Mouse (Mus musculus) gastrocnemius, postnatal 4 days (tissue): ENCODE measurements at regions not wholly inside any gene's neighbourhood (a gene's known extent, or its start where the extent isn't known, plus 50 kb on each side); places are given as distances from the start of the nearest gene placed in this dataset.

Experiments
- DNase-seq, 2 experiments: peaks; one replicate each; pipeline ENCODE4 v3.0.0; 2021 to 2022; ENCODE audit warnings: low spot score in 2 of 2, mixed read lengths in 2 of 2

GRCm38 (mm10) chr3:130887540-130888312 is 157.5 kb upstream of the Rpl34 start:
- DNase-seq, result no peak

DNA sequence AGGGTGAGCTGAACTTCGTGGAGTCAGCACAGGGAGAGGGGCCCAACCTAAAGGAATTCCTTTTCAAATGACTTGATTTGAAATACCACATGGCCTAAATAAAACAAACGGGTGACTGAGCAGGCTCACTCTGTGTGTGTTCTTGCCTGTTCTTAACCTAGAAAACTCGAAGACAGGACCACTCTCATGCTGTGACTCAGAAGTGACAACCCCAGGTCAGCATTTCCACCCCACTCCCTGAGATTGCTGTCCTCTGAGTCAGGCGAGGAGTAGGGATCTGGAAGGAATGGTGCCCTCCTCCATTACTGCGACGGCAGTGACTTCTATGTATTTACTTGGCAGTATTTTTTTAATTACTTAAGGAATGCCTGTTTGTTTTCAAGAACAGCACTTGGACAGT is 155.8 kb upstream of the Rpl34 start:
- no peak for DNase-seq

DNA sequence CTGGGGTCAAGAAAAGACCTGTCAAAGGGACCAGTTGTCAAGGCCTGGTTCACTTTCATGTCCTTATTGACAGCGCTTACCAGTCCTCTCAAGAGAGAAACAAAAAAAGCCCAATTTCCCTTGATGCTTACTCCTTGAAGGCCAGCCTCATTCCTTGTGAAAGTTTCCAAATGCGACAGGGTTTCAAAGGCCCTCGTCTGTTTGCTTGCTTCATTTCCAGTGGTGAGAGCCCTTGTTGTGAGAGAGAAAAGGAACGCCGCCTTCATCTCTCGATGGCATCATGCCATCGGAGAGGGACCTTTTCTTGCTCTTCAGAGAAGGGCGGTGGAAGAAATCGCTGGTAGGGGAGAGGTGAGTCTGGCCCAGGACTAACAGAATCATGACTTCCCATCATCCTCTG is 154.2 kb upstream of the Rpl34 start:
- no peak for DNase-seq

GRCm38 (mm10) chr3:130883928-130884327 is 153.7 kb upstream of the Rpl34 start:
- DNase-seq, result no peak

DNA sequence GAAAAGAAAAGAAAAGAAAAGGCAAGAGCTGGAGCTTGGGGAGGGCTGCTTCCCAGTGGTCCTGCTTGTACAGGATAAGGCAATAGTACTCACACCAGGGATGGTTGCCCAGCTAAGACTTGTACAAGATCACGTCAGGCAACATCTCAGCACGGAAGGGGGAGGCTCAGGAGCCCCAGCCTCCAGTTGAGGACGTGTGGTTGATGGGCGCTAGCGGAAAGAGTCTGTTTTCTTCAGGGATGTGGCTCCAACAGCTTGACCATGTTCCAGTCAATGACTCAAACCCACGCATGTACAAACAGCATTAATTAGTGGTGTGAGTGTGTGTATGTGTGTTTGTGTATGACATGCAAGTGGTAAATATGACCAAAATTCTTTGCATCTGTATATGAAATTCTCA is 153.1 kb upstream of the Rpl34 start:
- DNase-seq, result no peak

- DNase-seq, result no peak
Observed at GRCm38 (mm10) chr3:130880482-130880881, 150.3 kb upstream of the Rpl34 start.

GRCm38 (mm10) chr3:130879463-130879862 is 149.3 kb upstream of the Rpl34 start:
- DNase-seq, result no peak

GRCm38 (mm10) chr3:130878834-130879233 is 148.6 kb upstream of the Rpl34 start:
- DNase-seq, result no peak

DNA sequence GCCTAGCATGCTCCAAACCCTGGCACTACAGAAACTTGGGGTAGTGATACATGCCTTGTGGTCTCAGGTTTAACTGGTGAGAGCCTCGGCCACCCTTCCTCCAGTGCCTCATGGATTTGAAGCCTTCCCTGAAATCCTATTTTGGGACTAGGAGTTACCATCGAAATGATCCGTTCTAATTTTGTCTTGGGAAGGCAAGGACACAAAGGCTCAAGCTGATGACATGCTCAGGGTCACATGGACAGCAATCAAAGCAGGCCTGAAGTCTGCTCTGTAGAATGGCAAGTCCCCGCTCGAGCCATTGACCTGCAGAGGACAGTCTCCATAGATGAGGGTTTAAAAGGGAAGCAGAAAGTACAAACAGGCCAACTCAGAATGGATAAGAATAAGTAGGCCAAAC is 147.8 kb upstream of the Rpl34 start:
- no peak for DNase-seq

DNA sequence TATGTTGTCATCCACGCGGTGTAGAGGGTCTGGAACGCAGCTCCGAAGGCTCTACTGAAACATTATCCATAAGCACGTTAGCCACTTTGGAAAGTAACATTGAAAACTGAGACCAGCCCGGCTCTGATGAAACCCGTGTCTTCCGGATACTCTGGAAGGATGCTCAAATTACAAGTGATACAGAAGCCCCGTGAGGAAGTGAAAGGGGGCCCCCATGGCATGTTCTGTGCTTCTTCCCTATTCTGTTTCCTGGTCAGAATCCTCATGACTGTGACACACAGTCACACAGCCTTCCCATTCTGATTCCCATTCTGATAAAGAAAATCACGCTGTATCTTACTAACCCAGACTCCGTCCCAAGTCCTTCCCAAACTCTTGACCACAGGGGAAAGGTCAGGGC is 143.5 kb upstream of the Rpl34 start:
- DNase-seq, result no peak

- DNase-seq, result no peak
Observed at GRCm38 (mm10) chr3:130866952-130867632, 136.9 kb upstream of the Rpl34 start.

DNA sequence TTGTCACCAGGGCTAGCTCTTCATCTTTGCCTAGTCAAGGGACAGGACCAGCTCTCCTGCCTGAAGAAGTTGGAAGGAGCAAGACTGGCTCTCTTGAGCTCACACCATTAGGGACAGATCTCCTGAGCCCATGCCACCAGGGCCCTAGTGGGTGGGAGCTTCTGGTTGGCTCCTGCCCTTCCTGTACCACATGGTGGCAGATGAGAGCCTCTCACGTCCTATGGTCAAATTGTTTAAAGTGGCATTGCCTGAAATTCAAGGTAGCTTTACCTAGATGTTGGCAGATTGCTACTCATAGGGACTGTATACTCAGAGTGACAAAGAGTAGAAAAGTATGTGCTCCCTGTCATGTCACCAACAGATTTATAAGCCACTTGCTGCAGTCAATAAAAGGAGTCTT is 134.6 kb upstream of the Rpl34 start:
- no peak for DNase-seq

DNA sequence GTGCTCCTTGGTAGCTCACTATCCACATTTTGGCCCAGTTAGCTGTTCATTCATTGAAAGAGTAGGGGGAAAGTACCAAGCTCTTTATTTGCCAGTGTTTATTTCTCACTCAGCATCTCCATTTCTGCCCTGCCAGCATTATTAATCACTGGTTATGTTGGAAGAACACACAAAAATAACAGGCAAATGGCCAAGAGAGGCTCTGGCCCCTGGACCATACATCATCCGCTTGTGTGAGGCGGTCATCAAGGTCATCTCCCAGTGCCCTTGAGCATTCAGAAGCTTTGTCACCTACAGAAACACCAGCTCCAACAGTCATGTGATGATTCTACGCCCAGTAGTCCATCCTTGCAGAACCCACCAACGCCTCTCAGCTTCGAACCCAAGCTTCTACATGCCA is 133.2 kb upstream of the Rpl34 start:
- no peak for DNase-seq

GRCm38 (mm10) chr3:130860315-130860714 is 130.1 kb upstream of the Rpl34 start:
- no peak for DNase-seq

DNA sequence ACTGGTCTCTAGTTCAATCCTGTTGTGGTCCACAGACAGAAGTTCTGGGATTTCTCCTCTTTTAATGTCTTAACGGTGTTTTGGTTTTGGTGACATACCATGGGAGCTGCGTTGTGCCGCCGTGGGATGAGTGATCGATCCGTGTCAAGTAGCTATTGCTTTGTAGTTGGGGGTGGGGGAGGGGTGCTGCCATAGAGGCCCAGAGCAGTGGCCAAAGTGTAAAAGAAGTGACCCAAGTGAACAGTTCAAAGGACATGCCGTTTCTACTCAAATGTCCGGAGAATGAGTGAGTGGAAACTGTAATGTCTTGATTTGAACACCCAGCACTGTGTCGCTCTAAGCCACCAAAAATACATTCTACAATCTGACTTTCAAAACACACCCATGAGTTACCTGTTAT is 123.7 kb upstream of the Rpl34 start:
- DNase-seq, result no peak

DNA sequence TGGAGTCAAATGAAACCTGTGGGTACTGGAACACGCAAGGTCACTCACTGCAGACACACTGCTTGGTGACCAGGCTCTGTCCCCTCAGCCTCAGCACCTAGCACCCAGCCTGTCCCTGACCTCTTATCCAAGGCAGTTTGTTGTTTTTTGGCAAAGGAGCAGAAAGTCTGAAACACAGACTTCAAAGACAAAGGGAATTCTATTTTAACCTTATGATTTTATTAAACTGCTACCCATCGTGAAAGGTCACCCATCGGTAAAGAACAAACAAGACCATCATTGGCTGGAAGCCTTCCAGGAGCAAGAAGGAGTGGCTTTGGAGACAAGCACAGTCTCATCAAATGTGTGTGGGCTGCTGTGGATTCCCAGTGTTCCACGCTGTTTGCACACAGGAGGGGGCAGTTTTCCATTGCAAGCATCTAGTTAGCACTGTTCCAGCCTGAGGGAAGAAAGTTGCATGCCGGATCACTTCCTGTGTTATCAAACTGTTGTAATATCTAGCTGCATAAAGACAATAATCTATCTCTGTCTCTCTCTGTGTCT is 120.6 kb upstream of the Rpl34 start:
- DNase-seq, result no peak

DNA sequence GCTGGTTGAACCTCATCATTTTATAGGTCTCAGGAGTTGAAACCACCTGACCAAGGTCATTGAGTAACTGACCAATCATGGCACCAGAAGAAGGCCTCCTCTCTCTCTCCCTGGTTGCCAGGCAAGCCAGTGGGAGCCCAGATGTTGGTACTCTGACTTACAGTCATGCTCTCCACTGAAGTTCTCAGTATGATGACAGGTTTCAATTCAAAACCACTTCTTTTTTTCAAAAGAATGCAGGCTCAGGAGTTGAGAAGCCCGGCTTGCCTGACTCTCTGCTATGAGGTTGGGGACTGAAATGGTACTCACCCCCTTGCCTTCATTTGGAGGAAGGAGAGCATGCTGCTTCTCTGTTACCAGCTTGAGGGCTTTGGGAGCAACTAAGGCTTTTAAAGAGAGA is 111.6 kb upstream of the Rpl34 start:
- DNase-seq, result no peak

DNA sequence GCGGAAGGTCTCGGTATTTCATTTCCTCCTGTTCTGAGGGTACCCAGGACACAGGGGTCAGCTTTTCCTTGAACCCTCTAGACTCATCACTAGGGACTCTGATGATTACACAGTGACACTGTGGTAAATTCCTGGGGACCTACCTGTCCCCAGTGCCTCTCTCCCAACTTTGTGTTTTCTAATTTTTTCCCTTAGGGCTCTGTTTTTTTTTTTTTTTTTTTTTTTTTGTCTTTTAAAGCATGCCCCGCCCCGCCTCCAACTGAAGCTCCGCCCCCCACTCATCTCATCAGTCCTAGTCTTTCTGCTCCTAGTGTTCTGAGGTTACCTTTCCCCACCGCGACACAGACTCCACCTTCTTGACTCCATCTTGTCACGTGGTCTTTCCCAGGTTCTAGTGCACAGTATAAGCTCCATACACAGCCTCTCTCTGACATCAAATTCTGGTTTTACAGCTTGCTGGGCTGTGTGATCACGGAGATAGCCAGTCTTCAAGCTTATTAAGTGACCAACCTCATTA is 109.8 kb upstream of the Rpl34 start:
- no peak for DNase-seq

DNA sequence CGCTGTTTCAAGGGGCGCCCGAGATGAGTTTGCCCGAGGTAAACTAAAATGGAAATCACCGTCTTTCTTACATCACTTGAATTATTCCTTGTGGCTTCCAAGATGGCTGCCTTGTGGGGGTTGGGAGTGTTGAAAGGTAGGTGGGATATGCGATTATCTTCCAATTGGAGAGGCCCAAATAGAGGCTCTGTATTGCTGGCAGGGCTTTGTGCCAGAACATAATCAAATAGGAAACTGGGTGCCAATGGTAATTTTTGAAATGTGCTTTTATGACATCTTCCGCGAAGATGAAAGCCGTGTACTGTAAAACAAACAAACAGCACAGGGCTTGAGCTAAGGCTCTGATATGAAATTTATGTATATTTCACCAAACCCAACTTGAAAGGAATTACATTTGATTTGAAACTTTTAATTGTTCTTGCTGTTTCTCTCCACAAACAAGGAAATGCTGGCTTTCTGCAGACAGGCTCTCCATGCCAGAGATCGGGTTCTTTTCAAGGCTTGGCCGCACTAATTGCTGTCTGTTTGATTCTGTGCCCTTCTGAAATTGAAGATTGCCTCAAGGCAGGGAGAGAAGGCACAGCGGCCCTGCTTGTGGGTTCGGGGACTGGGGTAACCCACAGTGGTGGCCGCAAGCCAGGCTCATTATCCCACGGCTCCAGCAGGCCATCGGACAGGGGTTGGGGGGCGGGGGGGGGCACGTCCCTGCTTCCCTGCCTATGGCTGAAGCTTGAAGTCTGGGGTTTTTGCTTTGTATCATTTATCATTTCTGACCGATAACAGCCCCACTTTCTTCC is 108.6 kb upstream of the Rpl34 start:
- DNase-seq, result no peak

GRCm38 (mm10) chr3:130833722-130834121 is 103.5 kb upstream of the Rpl34 start:
- DNase-seq, result no peak

- DNase-seq, result no peak
Observed at GRCm38 (mm10) chr3:130833082-130833481, 102.9 kb upstream of the Rpl34 start.

DNA sequence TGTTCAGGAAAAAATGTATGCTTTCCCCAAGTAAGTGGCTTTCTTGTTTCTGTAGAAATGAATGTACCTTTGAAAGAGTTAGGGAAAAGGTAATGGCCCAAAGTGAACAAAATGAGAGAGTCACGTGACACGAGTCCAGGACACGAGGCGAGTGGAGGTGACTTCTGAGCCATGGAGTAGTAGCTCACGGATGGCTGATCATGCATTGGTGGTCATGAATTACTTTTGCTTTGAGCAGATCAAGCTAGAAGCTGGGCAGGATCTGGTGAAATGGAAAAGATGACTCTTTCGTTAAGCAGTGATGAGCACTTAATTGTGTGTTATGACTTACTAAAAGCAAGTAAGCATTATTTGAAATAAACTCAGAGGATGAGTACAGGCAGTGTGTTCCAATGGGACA is 101.6 kb upstream of the Rpl34 start:
- DNase-seq, result no peak
